Mouse (Mus musculus) cerebellum, adult 2 months (tissue): ENCODE results near the gene Ryr3. TPM values are rescaled to one million over a fixed set of nuclear protein-coding genes. Genes with fewer than 3 reads are reported as not detected.

Experiments
- DNase-seq, 2 experiments: peaks; one replicate each; pipeline ENCODE4 v3.0.0; 2021
- H3K27ac ChIP-seq: fragments of 200-500 bp; 2 replicates; pipeline ENCODE4 v1.5.1; 2012; ENCODE audit warnings: low read length, control low read depth, inconsistent platforms; ENCODE audit not compliant: insufficient read depth
- H3K27me3 ChIP-seq: fragments of 200-500 bp; 2 replicates; pipeline ENCODE4 v1.6.1; 2012; ENCODE audit warnings: inconsistent platforms, mild to moderate bottlenecking, low read length, moderate library complexity; ENCODE audit not compliant: control insufficient read depth, insufficient read depth
- H3K4me1 ChIP-seq: fragments of 200-500 bp; 2 replicates; pipeline ENCODE4 v1.6.1; 2011; ENCODE audit warnings: low read length; ENCODE audit not compliant: control insufficient read depth, insufficient read depth
- H3K4me3 ChIP-seq: fragments of 200-500 bp; replicated peaks from 2 replicates; pipeline ENCODE3; 2011; ENCODE audit warnings: mild to moderate bottlenecking, low read depth, low read length, control low read depth; ENCODE audit not compliant: insufficient read depth
- CTCF ChIP-seq: fragments of 200-500 bp; IDR thresholded peaks from 2 replicates; pipeline ENCODE4 v1.5.1; 2011; ENCODE audit warnings: low read depth, mild to moderate bottlenecking, control low read depth, low read length, moderate library complexity, borderline replicate concordance; ENCODE audit not compliant: insufficient read depth
- POLR2A ChIP-seq: fragments of 200-500 bp; IDR thresholded peaks from 2 replicates; pipeline ENCODE4 v1.6.1; 2011; ENCODE audit warnings: low read length, control low read depth, borderline replicate concordance; ENCODE audit not compliant: insufficient read depth
- WGBS: fragments of 180-500 bp; shearing (Covaris S2); methylation state at CpG from one replicate; pipeline ENCODE4 v1.1.7; 2018; 5-methylcytosine and 5-hydroxymethylcytosine counted together
- polyA plus RNA-seq: library from polyadenylated mRNA; depleted of rRNA; stranded (reverse); fragments of >200 nt; gene quantifications from 2 replicates; pipeline ENCODE4 v1.2.3, GENCODE M21; 2012

The Ryr3 gene
- polyA plus RNA-seq, 1 experiment = 16.9 TPM

- WGBS = 49% methylated on average over 4 of the region's 4 CpGs
- H3K27ac ChIP-seq = no peak overlapping the region
- no peaks in the 10 kb centered on the region for H3K4me1 ChIP-seq
- no peak for TF ChIP-seq POLR2A
- TF ChIP-seq CTCF = no peak
- DNase-seq = no peak
- no peak overlapping the region for H3K4me3 ChIP-seq
- H3K27me3 ChIP-seq = no peaks in the 10 kb centered on the region
Measured at GRCm38 (mm10) chr2:112760692-112761091, 456.2 kb downstream of the Ryr3 start.

DNA sequence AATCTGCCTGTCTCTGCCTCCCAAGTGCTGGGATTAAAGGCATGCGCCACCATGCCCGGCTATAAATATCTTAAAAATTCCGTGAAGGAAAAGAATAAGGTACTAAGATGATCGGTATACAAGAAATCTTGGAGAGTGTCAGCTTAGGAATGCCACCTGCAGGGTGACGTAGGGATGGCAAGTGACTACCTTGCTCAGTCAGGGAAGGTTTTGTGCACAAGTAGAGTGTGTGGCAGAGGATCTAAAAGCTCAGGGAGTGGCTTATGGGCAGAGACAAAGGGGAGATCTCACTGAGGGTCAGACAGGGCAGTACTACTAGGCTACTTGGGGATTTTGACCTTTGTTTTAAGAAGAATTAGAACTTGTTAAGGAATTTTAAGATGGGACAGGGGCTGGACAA is 457.2 kb downstream of the Ryr3 start:
- Histone ChIP-seq H3K4me1 (no peaks in the 10 kb centered on the region), H3K27me3 (no peaks in the 10 kb centered on the region), H3K4me3 (no peak overlapping the region), H3K27ac (no peak overlapping the region)
- WGBS = 82% methylated on average over 5 of the region's 5 CpGs
- TF ChIP-seq POLR2A (no peak), CTCF (peak; percentile 30; the same call in 1 of the 2 replicates)
- no peak for DNase-seq

DNA sequence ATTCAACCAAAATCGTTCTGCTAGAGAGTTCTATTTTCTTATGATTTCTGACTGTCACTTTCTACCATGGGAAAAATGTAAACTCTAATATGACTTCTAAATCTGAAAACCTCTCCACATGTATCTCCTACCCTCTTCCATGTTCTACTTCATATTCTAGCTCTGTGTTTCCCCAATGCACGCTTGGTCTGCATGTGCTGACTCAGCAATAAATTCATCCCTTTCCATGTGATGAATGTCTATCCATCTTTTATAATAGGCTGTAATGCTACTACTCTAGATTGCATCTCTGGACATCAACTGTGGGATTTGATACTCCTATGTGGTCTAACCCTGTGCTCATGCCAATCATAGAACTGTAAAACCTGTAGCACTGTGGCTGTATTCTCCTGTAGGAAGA is 458.2 kb downstream of the Ryr3 start:
- WGBS = 96% methylated on average over 2 of the region's 2 CpGs
- no peaks in the 10 kb centered on the region for H3K27me3 ChIP-seq
- no peaks in the 10 kb centered on the region for H3K4me1 ChIP-seq
- no peak for DNase-seq
- H3K27ac ChIP-seq = no peak overlapping the region
- TF ChIP-seq POLR2A (no peak), CTCF (no peak)
- no peak overlapping the region for H3K4me3 ChIP-seq

DNA sequence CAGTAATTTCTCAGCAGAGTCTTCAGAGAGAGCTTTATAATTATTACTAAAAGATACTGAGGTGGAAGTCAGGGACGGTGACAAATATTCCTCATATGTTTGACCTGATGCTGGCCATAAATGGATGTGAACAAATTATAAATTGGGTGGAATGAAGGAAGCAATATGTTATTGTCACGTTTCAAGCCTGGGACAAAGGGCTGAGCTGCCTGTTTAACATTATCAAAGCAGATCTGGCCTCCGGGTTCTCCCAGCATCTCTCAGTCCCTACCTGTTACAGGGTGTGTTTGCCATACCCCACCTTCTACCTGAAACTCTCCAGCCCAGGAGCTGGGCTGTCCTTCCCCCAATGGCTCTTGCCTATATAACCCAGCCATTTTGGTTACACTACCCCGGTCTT is 463.6 kb downstream of the Ryr3 start:
- no peaks in the 10 kb centered on the region for H3K27me3 ChIP-seq
- no peak for TF ChIP-seq POLR2A
- TF ChIP-seq CTCF = no peak
- 87% methylated on average over 4 of the region's 4 CpGs for whole genome bisulfite sequencing
- no peak overlapping the region for H3K27ac ChIP-seq
- DNase-seq = no peak
- H3K4me1 ChIP-seq = no peaks in the 10 kb centered on the region
- no peak overlapping the region for H3K4me3 ChIP-seq

DNA sequence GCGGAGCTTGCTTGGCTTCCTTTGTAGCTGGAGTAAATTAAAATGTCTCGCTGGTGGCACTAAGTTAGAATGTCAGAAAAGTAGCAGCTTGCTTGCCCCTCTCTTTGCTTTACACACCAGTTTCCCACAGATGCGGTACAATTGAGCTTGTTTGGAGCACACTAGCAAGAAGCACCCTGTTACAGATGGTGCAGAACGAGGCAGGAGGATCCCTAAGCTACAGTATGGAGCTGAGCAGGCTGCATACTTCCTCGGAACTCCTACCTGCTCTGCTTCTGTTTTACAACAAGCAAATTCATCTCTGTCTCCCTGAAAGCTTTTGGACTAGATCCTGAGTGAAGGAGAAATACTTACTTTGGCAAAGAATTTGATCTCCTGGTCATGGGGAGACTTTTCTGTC is 465.5 kb downstream of the Ryr3 start:
- no peak overlapping the region for H3K27ac ChIP-seq
- TF ChIP-seq POLR2A (no peak), CTCF (no peak)
- no peaks in the 10 kb centered on the region for H3K27me3 ChIP-seq
- no peaks in the 10 kb centered on the region for H3K4me1 ChIP-seq
- WGBS = 83% methylated on average over 5 of the region's 5 CpGs
- no peak for DNase-seq
- H3K4me3 ChIP-seq = no peak overlapping the region

GRCm38 (mm10) chr2:112748532-112748931 is 468.4 kb downstream of the Ryr3 start:
- Histone ChIP-seq H3K4me3 (no peak overlapping the region), H3K27ac (no peak overlapping the region), H3K27me3 (no peaks in the 10 kb centered on the region), H3K4me1 (no peaks in the 10 kb centered on the region)
- no peak for DNase-seq
- 79% methylated on average over 1 of the region's 1 CpGs for WGBS
- TF ChIP-seq POLR2A (no peak), CTCF (no peak)

DNA sequence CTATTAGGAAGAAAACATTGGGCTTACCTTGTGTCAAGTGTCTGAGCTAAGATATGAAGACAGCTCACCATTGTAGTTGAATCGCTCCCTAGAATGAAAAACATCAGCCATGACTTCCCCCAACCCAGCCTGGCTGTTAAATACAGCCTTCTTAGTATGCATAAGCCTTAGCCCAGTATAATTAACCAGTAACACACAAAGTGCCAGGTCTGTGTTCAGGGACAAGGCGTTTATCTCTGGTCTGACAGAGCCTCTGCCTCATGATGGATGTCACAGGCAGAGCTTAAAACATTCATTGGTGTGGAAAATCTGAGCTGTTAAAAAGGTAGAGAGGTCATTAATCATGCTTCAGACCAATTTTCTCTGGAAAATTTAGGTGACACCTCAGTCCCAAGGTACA is 484.0 kb downstream of the Ryr3 start:
- no peaks in the 10 kb centered on the region for H3K27me3 ChIP-seq
- H3K4me1 ChIP-seq = no peaks in the 10 kb centered on the region
- no peak overlapping the region for H3K27ac ChIP-seq
- H3K4me3 ChIP-seq = no peak overlapping the region
- no peak for DNase-seq
- WGBS = 72% methylated on average over 2 of the region's 2 CpGs
- no peak for TF ChIP-seq POLR2A

GRCm38 (mm10) chr2:112727842-112728241 is 489.1 kb downstream of the Ryr3 start:
- no peaks in the 10 kb centered on the region for H3K27me3 ChIP-seq
- no peak for DNase-seq
- TF ChIP-seq CTCF = no peak
- no peak for TF ChIP-seq POLR2A
- H3K27ac ChIP-seq = no peak overlapping the region
- 31% methylated on average over 6 of the region's 6 CpGs for WGBS
- no peak overlapping the region for H3K4me3 ChIP-seq
- H3K4me1 ChIP-seq = no peaks in the 10 kb centered on the region

- no peak for DNase-seq
- no peak overlapping the region for H3K27ac ChIP-seq
- H3K4me1 ChIP-seq = no peaks in the 10 kb centered on the region
- no peak overlapping the region for H3K4me3 ChIP-seq
- TF ChIP-seq CTCF = no peak
- TF ChIP-seq POLR2A = no peak
- 87% methylated on average over 1 of the region's 1 CpGs for WGBS
- H3K27me3 ChIP-seq = no peaks in the 10 kb centered on the region
Measured at GRCm38 (mm10) chr2:112721217-112721616, 495.7 kb downstream of the Ryr3 start.
